Mouse (Mus musculus) layer of hippocampus, adult 8-10 months (tissue): ENCODE measurements around the gene Gm20820. TPM values are rescaled to one million over a fixed set of nuclear protein-coding genes. Genes with fewer than 3 reads are reported as not detected.
"Not testable (repeated sequence)": the region's sequence is repeated elsewhere in the genome, so short reads cannot be mapped to it uniquely, and the experiment has no call there.

Source experiments
- DNase-seq, 2 experiments: peaks; one replicate each; pipeline ENCODE4 v3.0.0; 2022; ENCODE audit warnings: low spot score in 2 of 2
- total RNA-seq, 4 experiments: library from RNA; stranded (reverse); gene quantifications; 2 replicates each; pipeline ENCODE4 v1.2.4; 2022

Gene Gm20820
- not detected for total RNA-seq

GRCm38 (mm10) chrY:86061472-86061871, at the start of gene Gm20820:
TSS of gene Gm20820 (plus strand) at chrY:86061772.
- DNase-seq: not testable (repeated sequence)
